Comparison of ENCODE assay signal across 12 mouse cellular contexts in the genomic region with DNA sequence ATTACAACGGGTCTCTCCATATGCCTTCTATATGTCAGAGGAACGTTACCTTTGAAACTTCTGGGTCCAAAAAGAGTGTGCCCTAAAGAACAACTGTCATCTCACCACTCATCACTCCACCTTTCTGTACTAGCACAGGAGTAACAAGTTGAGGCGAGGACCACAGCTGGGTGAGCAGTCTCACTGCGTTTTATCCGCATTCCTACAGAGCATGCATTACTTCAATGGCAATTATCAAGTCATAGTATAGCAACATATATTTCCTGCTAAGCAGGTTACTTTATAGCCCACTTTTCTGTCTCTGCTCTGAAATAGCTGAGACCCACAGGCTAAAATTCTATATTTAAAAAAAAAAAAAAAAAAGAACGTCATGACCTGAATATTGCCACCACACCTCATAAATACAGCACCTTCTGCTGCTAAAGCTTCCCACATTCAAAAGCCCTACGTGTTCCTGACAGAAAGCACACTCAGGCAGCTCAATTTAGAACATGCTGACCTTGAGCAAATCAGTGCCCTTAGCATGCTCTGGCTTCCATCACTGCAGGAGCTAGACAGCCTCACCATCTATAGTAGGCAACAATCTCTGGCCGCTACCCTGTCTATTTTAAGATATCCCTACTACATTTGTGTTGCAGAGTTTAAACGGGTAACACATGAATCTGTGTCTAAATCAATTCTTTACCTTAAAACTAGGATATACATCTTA. TPM values are rescaled to one million over a fixed set of nuclear protein-coding genes. Genes with fewer than 3 reads are reported as not detected.
DNase-seq lines count a peak whose midpoint lies in the region; ATAC-seq and TF ChIP-seq lines count a peak whose summit lies in the region.
"Had no signal": no experiment of that assay in that cellular context is flagged by ENCODE, and none has a peak within 500 bp of the region (broad histone marks: within the 10 kb centered on the region; RNA-seq: fewer than 3 reads in every experiment).

No protein-coding gene starts in this region.

- peaks cover 4% of the 10 kb centered on the region; the same call in 1 of the 2 replicates for H3K36me3 ChIP-seq in stomach, embryonic 14.5 days (ENCODE audit: control insufficient read depth, insufficient read depth, low read length)
- H3K36me3 ChIP-seq in stomach, postnatal 0 days (ENCODE audit: control insufficient read depth, insufficient read depth, low read length), result no peaks in the 10 kb centered on the region; the same call in 1 of the 2 replicates

- H3K27ac ChIP-seq in stomach, embryonic 14.5 days (ENCODE audit: low read length), result no peak overlapping the region; the same call in 1 of the 2 replicates
- no peak overlapping the region for H3K27ac ChIP-seq in stomach, postnatal 0 days (replicated peaks)
- H3K27ac ChIP-seq: embryonic facial prominence, embryonic 13.5 days had no signal

- peak; percentile 68 for DNase-seq in gastrocnemius, adult 18-20 months (ENCODE audit: low spot score)
- no peak for DNase-seq in gastrocnemius, postnatal 10 days
- no peak for DNase-seq in stomach, postnatal 0 days (ENCODE audit: low spot score)
- DNase-seq in heart, postnatal 10 days, result peak; percentile 74 to 78
- DNase-seq in lung, adult 2 months, result no peak
- DNase-seq in layer of hippocampus, postnatal 36 days, result no peak
- no peak for DNase-seq in spleen, postnatal 10 days (ENCODE audit: low spot score in 2 of 2)
- DNase-seq: lung, embryonic 14.5 days had no signal

- peaks cover 6% of the 10 kb centered on the region; the same call in 1 of the 2 replicates for H3K4me1 ChIP-seq in stomach, embryonic 14.5 days (ENCODE audit: control insufficient read depth, insufficient read depth, low read length)
- peaks cover 5% of the 10 kb centered on the region; the same call in 1 of the 2 replicates for H3K4me1 ChIP-seq in stomach, postnatal 0 days (replicated peaks; ENCODE audit: control insufficient read depth, insufficient read depth)
- H3K4me1 ChIP-seq in lung, adult 2 months (ENCODE audit: control insufficient read depth, insufficient read depth, low read length), result peaks cover 5% of the 10 kb centered on the region

- H3K27me3 ChIP-seq in stomach, embryonic 14.5 days (ENCODE audit: control insufficient read depth, insufficient read depth, low read length), result no peaks in the 10 kb centered on the region
- H3K27me3 ChIP-seq in stomach, postnatal 0 days (ENCODE audit: control insufficient read depth, insufficient read depth, low read length), result no peaks in the 10 kb centered on the region
- H3K27me3 ChIP-seq: embryonic facial prominence, embryonic 13.5 days had no signal

- TF ChIP-seq CTCF in stomach, postnatal 0 days (IDR thresholded peaks at IDR 0.05; ENCODE audit: low read depth), result no peak
- TF ChIP-seq CTCF in lung, adult 2 months (IDR thresholded peaks at IDR 0.05; ENCODE audit: insufficient read depth, low read length), result no peak

- H3K9me3 ChIP-seq in stomach, embryonic 14.5 days (ENCODE audit: control insufficient read depth, low read depth, low read length), result no peaks in the 10 kb centered on the region
- H3K9me3 ChIP-seq in stomach, postnatal 0 days (ENCODE audit: control insufficient read depth, low read length), result no peaks in the 10 kb centered on the region
- H3K9me3 ChIP-seq: embryonic facial prominence, embryonic 13.5 days had no signal

- no peak overlapping the region for H3K4me2 ChIP-seq in stomach, embryonic 14.5 days (replicated peaks; ENCODE audit: low read depth, low read length)
- no peak overlapping the region for H3K4me2 ChIP-seq in stomach, postnatal 0 days (replicated peaks; ENCODE audit: low read depth)
- H3K4me2 ChIP-seq: embryonic facial prominence, embryonic 13.5 days; lung, embryonic 14.5 days had no signal

- H3K4me3 ChIP-seq in stomach, embryonic 14.5 days (ENCODE audit: low read depth, low read length), result no peak overlapping the region
- no peak overlapping the region for H3K4me3 ChIP-seq in stomach, postnatal 0 days (ENCODE audit: low read depth, low read length)
- H3K4me3 ChIP-seq in lung, adult 2 months (replicated peaks; ENCODE audit: extremely low read depth, low read depth, low read length), result no peak overlapping the region
- H3K4me3 ChIP-seq: embryonic facial prominence, embryonic 13.5 days had no signal

- ATAC-seq in stomach, embryonic 14.5 days (ENCODE audit: insufficient number of reproducible peaks, insufficient read depth, low FRiP score, low read depth), result peak; percentile 43; the same call in 1 of the 2 replicates
- ATAC-seq in stomach, postnatal 0 days (ENCODE audit: low FRiP score, low TSS enrichment), result no peak
- ATAC-seq: inflammation-experienced regulatory T-cells, adult 6 months; midbrain, embryonic 16.5 days had no signal

- WGBS in stomach, embryonic 14.5 days, result 51% methylated on average over 9 of the region's 9 CpGs
- 47% methylated on average over 9 of the region's 9 CpGs for WGBS in stomach, postnatal 0 days
- 68% methylated on average over 9 of the region's 9 CpGs for WGBS in lung, adult 2 months

- H3K9ac ChIP-seq in stomach, embryonic 14.5 days (replicated peaks; ENCODE audit: low read depth, low read length), result no peak overlapping the region
- no peak overlapping the region for H3K9ac ChIP-seq in stomach, postnatal 0 days (ENCODE audit: low read length)
- H3K9ac ChIP-seq: embryonic facial prominence, embryonic 13.5 days; lung, embryonic 14.5 days had no signal

- TF ChIP-seq POLR2A in lung, adult 2 months (IDR thresholded peaks at IDR 0.05; ENCODE audit: borderline replicate concordance, extremely low read depth, low read depth, low read length), result no peak

- intact Hi-C loops in heart, postnatal 10 days (cut with DNase I), result no loop called here

- TF ChIP-seq EP300 in stomach, postnatal 0 days (optimal IDR thresholded peaks at IDR 0.05), result no peak

RNA-seq across cellular contexts. Expression of a gene that starts 27.2 kb away (rescaled TPM):
- 100 to 1,000 TPM; 241 to 253 TPM for total RNA-seq in gastrocnemius, adult 18-20 months (2021)
- 100 to 1,000 TPM; 147 to 152 TPM for total RNA-seq in gastrocnemius, postnatal 10 days (2021)
- 23.9 and 26.7 TPM in 2 replicates for polyA plus RNA-seq in stomach, embryonic 14.5 days (2014; fragmentation: Nextera tagmentation; extraction: Ambion mirVana)
- polyA plus RNA-seq in stomach, postnatal 0 days (2015; fragmentation: Nextera tagmentation; extraction: Ambion mirVana), result 8.8 and 9.8 TPM in 2 replicates
- 100 to 1,000 TPM; 194 to 211 TPM for total RNA-seq in heart, postnatal 10 days (2021)
- polyA plus RNA-seq in lung, adult 2 months (2012; rRNA removed), result 39.3 and 46.2 TPM in 2 replicates
- 10 to 100 TPM; 67.0 to 69.2 TPM for total RNA-seq in layer of hippocampus, postnatal 36 days (2021)

RNA-seq across cellular contexts. Expression of a gene that starts 56.2 kb away (rescaled TPM):
- 1 to 10 TPM; 1.7 to 2.6 TPM for total RNA-seq in gastrocnemius, adult 18-20 months (2021)
- total RNA-seq in gastrocnemius, postnatal 10 days (2021), result 1 to 10 TPM; 2.9 to 3.0 TPM
- 0.17 and 0.22 TPM in 2 replicates for polyA plus RNA-seq in stomach, embryonic 14.5 days (2014; fragmentation: Nextera tagmentation; extraction: Ambion mirVana)
- 0.06 and 0.08 TPM in 2 replicates for polyA plus RNA-seq in stomach, postnatal 0 days (2015; fragmentation: Nextera tagmentation; extraction: Ambion mirVana)
- total RNA-seq in heart, postnatal 10 days (2021), result under 1 TPM; 0.12 to 0.24 TPM
- 1.1 and 1.5 TPM in 2 replicates for polyA plus RNA-seq in lung, adult 2 months (2012; rRNA removed)
- 10 to 100 TPM; 88.3 to 98.4 TPM for total RNA-seq in layer of hippocampus, postnatal 36 days (2021)

Comparison
In these comparisons a context has a peak if more than half of its experiments do, and no peak if none do; other contexts are left out.
1. DNase-seq: peak in gastrocnemius, adult 18-20 months (single experiment) and heart, postnatal 10 days (2 of 2); none in gastrocnemius, postnatal 10 days (single experiment), stomach, postnatal 0 days (single experiment), lung, adult 2 months (single experiment), layer of hippocampus, postnatal 36 days (0 of 2) and spleen, postnatal 10 days (0 of 2).
2. RNA of a gene that starts 56.2 kb away (total RNA-seq): 88.3 to 98.4 TPM in layer of hippocampus, postnatal 36 days; 2.9 to 3.0 TPM in gastrocnemius, postnatal 10 days, 1.7 to 2.6 TPM in gastrocnemius, adult 18-20 months and 0.12 to 0.24 TPM in heart, postnatal 10 days; every median in the first group is over 10 times any median in the second.